Mouse (Mus musculus): ENCODE data around the gene Pced1b. TPM values are rescaled to one million over a fixed set of nuclear protein-coding genes. Genes with fewer than 3 reads are reported as not detected.

Gene Pced1b
- polyA plus RNA-seq, 1 experiment = 5.6 TPM

DNA sequence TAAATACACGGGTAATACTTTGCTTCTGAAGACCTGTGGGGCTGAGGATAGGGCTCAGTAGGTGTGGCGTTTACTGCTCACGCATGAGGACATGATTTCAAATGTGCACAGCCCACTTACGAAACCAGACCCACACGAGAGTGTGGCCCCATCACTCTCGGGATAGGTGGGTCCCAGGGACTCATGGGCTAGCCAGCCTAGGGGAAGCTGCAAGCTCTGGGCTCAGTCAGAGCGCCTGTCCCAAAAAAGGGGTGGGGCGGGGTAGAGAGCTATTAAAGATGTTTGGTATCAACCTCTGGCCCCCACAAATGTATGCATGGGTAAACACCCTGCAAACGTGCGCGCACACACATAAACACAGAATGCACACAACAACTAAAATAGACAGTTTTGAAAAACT, 9.5 kb downstream of the Pced1b start:
- Histone ChIP-seq H3K4me3 (ENCODE audit: low read depth, low read length) (no peak overlapping the region), H3K27me3 (ENCODE audit: control insufficient read depth, insufficient read depth, low read length) (no peaks in the 10 kb centered on the region), H3K4me1 (ENCODE audit: control insufficient read depth, insufficient read depth, insufficient read length, low read length) (no peaks in the 10 kb centered on the region), H3K36me3 (ENCODE audit: control insufficient read depth, insufficient read depth, low read length) (no peaks in the 10 kb centered on the region), H3K27ac (ENCODE audit: insufficient read depth, low read depth, low read length) (no peak overlapping the region)
- 81% methylated on average over 11 of the region's 11 CpGs for WGBS
- TF ChIP-seq CTCF (IDR thresholded peaks at IDR 0.05; ENCODE audit: extremely low read depth, insufficient read length, insufficient replicate concordance, low read depth, low read length) (no peak), POLR2A (IDR thresholded peaks at IDR 0.05; ENCODE audit: low read depth, low read length) (no peak)

DNA sequence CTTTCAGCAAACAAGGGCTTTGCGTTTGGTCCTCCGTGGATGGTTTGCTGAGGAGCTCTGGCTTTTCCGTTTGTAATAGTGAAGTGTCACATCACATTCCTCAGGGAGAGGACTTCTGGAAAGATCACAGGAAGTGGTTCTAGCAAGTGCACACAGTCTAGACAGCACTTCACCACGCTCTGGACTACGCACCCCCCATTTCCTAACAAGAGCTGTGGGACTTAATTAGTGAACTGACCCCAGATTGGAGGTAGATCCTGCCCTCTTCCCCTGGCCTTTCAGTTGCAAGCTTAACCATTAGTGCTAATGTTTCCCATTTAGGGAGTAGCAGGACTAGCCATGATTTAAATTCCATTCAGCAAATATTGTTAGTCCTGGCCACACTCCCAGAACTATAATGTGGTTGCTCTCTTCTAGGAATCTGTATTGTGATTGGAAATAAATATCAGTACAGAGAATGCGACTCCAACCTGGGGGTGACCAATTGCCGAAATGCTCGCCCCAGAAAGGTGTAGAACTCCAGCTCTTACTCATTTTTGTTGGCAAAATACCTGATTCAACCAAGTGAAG, 10.4 kb downstream of the Pced1b start:
- no peak overlapping the region for H3K27ac ChIP-seq (ENCODE audit: insufficient read depth, low read depth, low read length)
- no peak for TF ChIP-seq POLR2A (IDR thresholded peaks at IDR 0.05; ENCODE audit: low read depth, low read length)
- H3K4me3 ChIP-seq (ENCODE audit: low read depth, low read length) = no peak overlapping the region
- H3K27me3 ChIP-seq (ENCODE audit: control insufficient read depth, insufficient read depth, low read length) = no peaks in the 10 kb centered on the region
- no peaks in the 10 kb centered on the region for H3K4me1 ChIP-seq (ENCODE audit: control insufficient read depth, insufficient read depth, insufficient read length, low read length)
- H3K36me3 ChIP-seq (ENCODE audit: control insufficient read depth, insufficient read depth, low read length) = no peaks in the 10 kb centered on the region
- WGBS = 69% methylated on average over 8 of the region's 8 CpGs

DNA sequence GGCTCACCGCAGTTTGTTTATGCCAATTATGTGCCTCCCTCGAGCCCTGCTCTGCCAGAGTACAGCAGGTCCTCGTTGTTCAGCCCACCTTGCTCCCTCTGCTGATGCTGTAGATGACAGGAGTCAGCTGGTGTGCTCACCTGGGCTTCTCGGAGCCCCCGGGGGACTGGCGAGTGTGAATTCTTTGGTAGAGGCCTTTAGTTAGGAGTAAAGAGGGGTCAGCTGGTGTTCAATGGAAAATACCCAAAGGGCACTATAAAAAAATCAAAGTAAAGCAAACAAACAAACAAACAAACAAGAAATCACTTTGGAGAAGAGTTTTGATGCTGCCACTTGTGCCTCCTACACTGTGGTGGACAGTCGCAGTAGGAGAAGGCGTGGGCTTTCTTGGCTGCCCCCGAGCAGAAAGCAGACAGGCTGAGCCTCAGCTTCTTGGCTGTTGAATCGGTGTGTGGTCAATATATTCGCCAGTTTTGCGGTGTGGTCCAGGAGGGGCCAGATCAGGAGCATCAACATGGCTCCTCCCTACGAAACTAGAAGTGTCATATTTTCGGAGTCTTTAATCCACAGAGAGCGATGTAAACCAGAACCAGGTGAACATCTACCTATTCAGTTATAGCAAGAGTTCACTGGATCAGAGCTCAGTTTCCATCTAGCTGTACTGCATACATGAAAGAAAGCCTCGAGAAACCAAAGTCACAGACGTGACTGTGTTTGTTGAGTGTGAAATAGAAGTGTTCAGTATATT, 11.8 kb downstream of the Pced1b start:
- no peak overlapping the region for H3K27ac ChIP-seq (ENCODE audit: insufficient read depth, low read depth, low read length)
- TF ChIP-seq CTCF (IDR thresholded peaks at IDR 0.05; ENCODE audit: extremely low read depth, insufficient read length, insufficient replicate concordance, low read depth, low read length) = no peak
- TF ChIP-seq POLR2A (IDR thresholded peaks at IDR 0.05; ENCODE audit: low read depth, low read length) = no peak
- H3K36me3 ChIP-seq (ENCODE audit: control insufficient read depth, insufficient read depth, low read length) = no peaks in the 10 kb centered on the region
- 79% methylated on average over 17 of the region's 17 CpGs for WGBS
- H3K27me3 ChIP-seq (ENCODE audit: control insufficient read depth, insufficient read depth, low read length) = no peaks in the 10 kb centered on the region
- no peaks in the 10 kb centered on the region for H3K4me1 ChIP-seq (ENCODE audit: control insufficient read depth, insufficient read depth, insufficient read length, low read length)
- H3K4me3 ChIP-seq (ENCODE audit: low read depth, low read length) = no peak overlapping the region

DNA sequence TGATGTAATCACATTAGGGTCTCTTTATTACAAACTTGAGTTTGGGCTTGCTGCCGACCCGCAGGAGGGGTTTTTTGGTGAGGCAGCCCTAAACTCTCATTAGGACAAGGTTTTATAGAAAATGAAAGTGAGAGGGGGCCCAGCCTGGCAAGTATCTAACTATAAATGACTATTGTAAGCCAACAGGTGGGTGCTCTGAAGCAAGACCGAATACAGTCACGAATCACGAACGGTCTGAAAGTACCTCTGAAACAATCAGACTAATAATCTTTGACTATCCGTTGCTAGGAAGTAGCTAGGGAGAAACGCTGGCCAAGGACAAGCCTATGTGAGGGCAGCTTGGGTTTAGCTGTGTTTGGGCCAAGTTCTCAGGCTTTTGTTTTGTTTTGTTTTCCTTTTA, 12.4 kb downstream of the Pced1b start:
- 64% methylated on average over 8 of the region's 8 CpGs for WGBS
- TF ChIP-seq POLR2A (IDR thresholded peaks at IDR 0.05; ENCODE audit: low read depth, low read length) = no peak
- no peak for TF ChIP-seq CTCF (IDR thresholded peaks at IDR 0.05; ENCODE audit: extremely low read depth, insufficient read length, insufficient replicate concordance, low read depth, low read length)

DNA sequence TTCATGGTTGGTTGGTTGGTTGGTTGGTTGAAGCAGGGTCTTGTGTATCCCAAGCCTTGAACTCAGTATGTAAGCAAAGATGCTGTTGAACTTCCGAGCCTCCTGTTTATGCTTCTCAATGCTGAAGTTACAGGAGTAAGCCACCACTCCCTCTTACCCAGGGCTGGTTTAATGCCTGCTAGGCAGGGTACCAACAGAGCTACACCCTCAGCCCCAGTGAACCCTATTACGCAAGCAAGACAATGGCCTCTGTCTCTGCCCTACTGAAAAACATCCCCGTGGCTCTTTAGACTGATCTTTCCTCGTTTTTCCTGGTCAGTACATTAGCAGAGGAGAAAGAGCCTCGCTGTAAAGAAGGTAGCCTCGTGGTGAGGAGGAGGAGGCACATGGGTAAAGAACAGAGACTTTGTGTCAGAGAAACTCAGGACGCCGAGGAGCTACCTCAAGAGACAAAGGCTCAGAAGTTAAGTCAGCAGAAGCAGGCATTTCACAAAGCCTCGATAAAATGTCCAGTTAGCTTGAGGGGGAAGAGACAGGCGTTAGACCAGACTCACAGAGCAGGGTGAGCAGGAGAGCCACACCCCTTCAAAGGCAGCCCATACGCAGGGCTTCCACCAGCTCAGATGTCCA, 13.2 kb downstream of the Pced1b start:
- Histone ChIP-seq H3K27ac (ENCODE audit: insufficient read depth, low read depth, low read length) (no peak overlapping the region), H3K27me3 (ENCODE audit: control insufficient read depth, insufficient read depth, low read length) (no peaks in the 10 kb centered on the region), H3K4me3 (ENCODE audit: low read depth, low read length) (no peak overlapping the region), H3K4me1 (ENCODE audit: control insufficient read depth, insufficient read depth, insufficient read length, low read length) (no peaks in the 10 kb centered on the region), H3K36me3 (ENCODE audit: control insufficient read depth, insufficient read depth, low read length) (no peaks in the 10 kb centered on the region)
- TF ChIP-seq CTCF (IDR thresholded peaks at IDR 0.05; ENCODE audit: extremely low read depth, insufficient read length, insufficient replicate concordance, low read depth, low read length) = no peak
- no peak for TF ChIP-seq POLR2A (IDR thresholded peaks at IDR 0.05; ENCODE audit: low read depth, low read length)
- WGBS = 66% methylated on average over 11 of the region's 11 CpGs

More for the DNA sequence above, 12.4 kb downstream of the Pced1b start:
- no peaks in the 10 kb centered on the region for H3K4me1 ChIP-seq (ENCODE audit: control insufficient read depth, insufficient read depth, insufficient read length, low read length)
- no peaks in the 10 kb centered on the region for H3K36me3 ChIP-seq (ENCODE audit: control insufficient read depth, insufficient read depth, low read length)
- no peaks in the 10 kb centered on the region for H3K27me3 ChIP-seq (ENCODE audit: control insufficient read depth, insufficient read depth, low read length)
- no peak overlapping the region for H3K27ac ChIP-seq (ENCODE audit: insufficient read depth, low read depth, low read length)
- no peak overlapping the region for H3K4me3 ChIP-seq (ENCODE audit: low read depth, low read length)

DNA sequence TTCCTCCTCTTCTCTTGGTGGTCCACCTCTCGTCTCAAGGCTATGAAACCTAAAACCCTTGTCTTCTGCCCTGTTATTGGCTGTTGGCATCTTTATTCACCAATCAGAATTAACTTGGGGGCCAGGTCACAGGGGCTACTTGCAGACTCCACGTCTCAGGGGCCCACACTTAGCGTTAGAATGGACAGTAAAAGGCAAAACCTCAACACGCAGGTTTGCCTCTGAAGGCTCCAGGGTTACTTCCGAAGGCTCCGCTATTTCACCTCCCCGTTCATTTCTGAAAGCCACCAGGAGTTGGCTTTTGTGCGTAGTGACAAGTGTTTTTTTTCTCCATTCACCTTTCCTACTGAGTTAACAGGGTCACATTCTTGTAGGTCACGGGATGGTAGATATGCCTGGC, 15.3 kb downstream of the Pced1b start:
- Histone ChIP-seq H3K4me3 (ENCODE audit: low read depth, low read length) (no peak overlapping the region), H3K4me1 (ENCODE audit: control insufficient read depth, insufficient read depth, insufficient read length, low read length) (no peaks in the 10 kb centered on the region), H3K27me3 (ENCODE audit: control insufficient read depth, insufficient read depth, low read length) (no peaks in the 10 kb centered on the region), H3K27ac (ENCODE audit: insufficient read depth, low read depth, low read length) (no peak overlapping the region), H3K36me3 (ENCODE audit: control insufficient read depth, insufficient read depth, low read length) (no peaks in the 10 kb centered on the region)
- no peak for TF ChIP-seq POLR2A (IDR thresholded peaks at IDR 0.05; ENCODE audit: low read depth, low read length)
- TF ChIP-seq CTCF (IDR thresholded peaks at IDR 0.05; ENCODE audit: extremely low read depth, insufficient read length, insufficient replicate concordance, low read depth, low read length) = no peak
- 77% methylated on average over 9 of the region's 9 CpGs for WGBS

DNA sequence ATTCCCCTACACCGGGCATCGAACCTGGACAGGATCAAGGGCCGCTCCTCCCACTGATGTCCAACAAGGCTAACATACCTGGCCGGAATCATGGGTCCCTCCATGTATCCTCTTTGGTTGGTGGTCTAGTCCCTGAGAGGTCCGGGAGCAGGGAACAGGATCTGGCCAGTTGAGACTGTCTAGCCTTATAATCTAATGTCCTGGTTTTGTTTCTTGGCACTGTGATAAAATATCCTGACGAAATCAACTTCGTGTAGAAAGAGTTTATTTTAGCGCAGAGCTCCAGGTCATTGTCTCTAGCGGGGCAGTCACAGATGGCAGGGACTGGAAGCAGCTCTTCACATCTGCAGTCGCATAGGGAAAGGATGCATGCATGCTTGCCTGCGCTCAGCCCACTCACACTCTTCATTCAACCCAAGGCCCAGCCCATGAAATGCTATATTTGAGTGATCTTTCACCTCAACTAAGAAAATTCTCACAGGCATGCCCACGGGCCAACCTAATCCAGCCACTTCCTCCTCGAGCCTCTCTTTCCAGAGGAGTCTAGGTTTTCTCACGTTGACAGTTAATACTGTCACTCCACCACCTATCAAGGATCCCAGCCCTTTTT, 19.4 kb downstream of the Pced1b start:
- Histone ChIP-seq H3K27me3 (ENCODE audit: control insufficient read depth, insufficient read depth, low read length) (no peaks in the 10 kb centered on the region), H3K27ac (ENCODE audit: insufficient read depth, low read depth, low read length) (no peak overlapping the region), H3K4me3 (ENCODE audit: low read depth, low read length) (no peak overlapping the region), H3K36me3 (ENCODE audit: control insufficient read depth, insufficient read depth, low read length) (no peaks in the 10 kb centered on the region), H3K4me1 (ENCODE audit: control insufficient read depth, insufficient read depth, insufficient read length, low read length) (no peaks in the 10 kb centered on the region)
- WGBS = 68% methylated on average over 14 of the region's 14 CpGs
- TF ChIP-seq POLR2A (IDR thresholded peaks at IDR 0.05; ENCODE audit: low read depth, low read length) (no peak), CTCF (IDR thresholded peaks at IDR 0.05; ENCODE audit: extremely low read depth, insufficient read length, insufficient replicate concordance, low read depth, low read length) (no peak)

All from small intestine, adult 2 months (tissue).